Mouse (Mus musculus) MEL (cell line): Measurements from ENCODE around the gene Slc23a2. TPM values are rescaled to one million over a fixed set of nuclear protein-coding genes. Genes with fewer than 3 reads are reported as not detected.

ENCODE experiments used
- DNase-seq: peaks from one replicate; pipeline ENCODE4 v3.0.0; 2011; ENCODE audit warnings: low read depth, low spot score
- H3K27ac ChIP-seq: 2 replicates; pipeline ENCODE4 v1.5.1; 2012; ENCODE audit warnings: low read depth, mild to moderate bottlenecking, control low read depth, low read length, moderate library complexity; ENCODE audit not compliant: control insufficient read depth
- H3K27me3 ChIP-seq, 2 experiments: fragments of 150-350 bp in 1 of 2; sonication (generic) in 1 of 2; 2 replicates each; pipeline ENCODE4 v1.6.1; 2012; ENCODE audit warnings: low read length in 2 of 2, mild to moderate bottlenecking in 2 of 2, improper control_type of control experiment in 1 of 2, moderate library complexity in 1 of 2; ENCODE audit not compliant: insufficient read depth in 2 of 2, control insufficient read depth in 1 of 2
- H3K36me3 ChIP-seq, 2 experiments: 2 replicates each; pipeline ENCODE4 v1.6.1; 2012 to 2014; ENCODE audit warnings: low read length in 2 of 2, improper control_type of control experiment in 1 of 2, inconsistent platforms in 1 of 2, mild to moderate bottlenecking in 1 of 2; ENCODE audit not compliant: insufficient read depth in 2 of 2, control insufficient read depth in 1 of 2
- H3K4me1 ChIP-seq, 2 experiments: fragments of 150-350 bp in 1 of 2; sonication (generic) in 1 of 2; 2 replicates each; pipeline ENCODE4 v1.6.1; 2012; ENCODE audit warnings: low read length in 2 of 2, improper control_type of control experiment in 1 of 2, mild to moderate bottlenecking in 1 of 2; ENCODE audit not compliant: insufficient read depth in 2 of 2, control insufficient read depth in 1 of 2
- H3K4me3 ChIP-seq, 2 experiments: fragments of 150-350 bp in 1 of 2; sonication (generic) in 1 of 2; 2 replicates each; pipeline ENCODE4 v1.5.1; 2012; ENCODE audit warnings: low read depth in 2 of 2, low read length in 2 of 2, mild to moderate bottlenecking in 2 of 2, moderate library complexity in 2 of 2, control low read depth in 1 of 2, improper control_type of control experiment in 1 of 2; ENCODE audit not compliant: control insufficient read depth in 1 of 2, insufficient read depth in 1 of 2
- H3K79me2 ChIP-seq: 2 replicates; pipeline ENCODE4 v1.6.1; 2012; ENCODE audit warnings: mild to moderate bottlenecking, low read length, moderate library complexity; ENCODE audit not compliant: control insufficient read depth, poor library complexity, insufficient read depth
- H3K9ac ChIP-seq: 2 replicates; pipeline ENCODE4 v1.6.1; 2012; ENCODE audit warnings: low read depth, mild to moderate bottlenecking, control low read depth, low read length, moderate library complexity; ENCODE audit not compliant: control insufficient read depth, poor library complexity, severe bottlenecking
- H3K9me3 ChIP-seq: fragments of 150-350 bp; sonication (generic); replicated peaks from 2 replicates; pipeline ENCODE4 v1.6.1; 2012; ENCODE audit warnings: mild to moderate bottlenecking, low read length, improper control_type of control experiment, moderate library complexity; ENCODE audit not compliant: insufficient read depth
- BHLHE40 ChIP-seq: IDR thresholded peaks from 2 replicates; pipeline ENCODE4 v1.6.1; 2012; ENCODE audit warnings: low read depth, mild to moderate bottlenecking, inconsistent platforms, low read length, improper control_type of control experiment, borderline replicate concordance
- CHD1 ChIP-seq: IDR thresholded peaks from 2 replicates; pipeline ENCODE4 v1.6.1; 2012; ENCODE audit warnings: low read depth, mild to moderate bottlenecking, inconsistent platforms, low read length, improper control_type of control experiment
- CTCF ChIP-seq, 3 experiments: IDR thresholded peaks in 2 of 3; conservative IDR thresholded peaks in 1 of 3; 2 replicates each; pipeline ENCODE4 v1.5.1; 2011 to 2012; ENCODE audit warnings: low read length in 3 of 3, low read depth in 2 of 3, mild to moderate bottlenecking in 2 of 3, improper control_type of control experiment in 1 of 3, inconsistent platforms in 1 of 3, mixed read lengths in 1 of 3, moderate library complexity in 1 of 3; ENCODE audit not compliant: control insufficient read depth in 1 of 3, insufficient read depth in 1 of 3, poor library complexity in 1 of 3, severe bottlenecking in 1 of 3
- E2F4 ChIP-seq: IDR thresholded peaks from 2 replicates; pipeline ENCODE4 v1.6.1; 2011; ENCODE audit warnings: low read depth, low read length, improper control_type of control experiment, borderline replicate concordance
- ELF1 ChIP-seq: IDR thresholded peaks from 2 replicates; pipeline ENCODE4 v1.6.1; 2014; ENCODE audit warnings: low read depth, mild to moderate bottlenecking, inconsistent platforms, low read length, improper control_type of control experiment, moderate library complexity
- ETS1 ChIP-seq: IDR thresholded peaks from 2 replicates; pipeline ENCODE4 v1.6.1; 2012; ENCODE audit warnings: low read depth, mild to moderate bottlenecking, inconsistent platforms, low read length, improper control_type of control experiment, moderate library complexity
- GABPA ChIP-seq: IDR thresholded peaks from 2 replicates; pipeline ENCODE4 v1.6.1; 2012; ENCODE audit warnings: low read depth, mild to moderate bottlenecking, inconsistent platforms, low read length, improper control_type of control experiment, moderate library complexity
- KAT2A ChIP-seq: conservative IDR thresholded peaks from 2 replicates; pipeline ENCODE4 v1.6.1; 2012; ENCODE audit warnings: low read depth, low read length, improper control_type of control experiment, inconsistent platforms
- MAFK ChIP-seq: IDR thresholded peaks from 2 replicates; pipeline ENCODE4 v1.6.1; 2011; ENCODE audit warnings: low read depth, mild to moderate bottlenecking, low read length, improper control_type of control experiment, borderline replicate concordance
- MAZ ChIP-seq: IDR thresholded peaks from 2 replicates; pipeline ENCODE4 v1.6.1; 2012; ENCODE audit warnings: low read depth, mild to moderate bottlenecking, inconsistent platforms, low read length, improper control_type of control experiment
- MXI1 ChIP-seq: IDR thresholded peaks from 2 replicates; pipeline ENCODE4 v1.6.1; 2011; ENCODE audit warnings: mild to moderate bottlenecking, low read depth, low read length, improper control_type of control experiment
- MYC ChIP-seq: IDR thresholded peaks from 2 replicates; pipeline ENCODE4 v1.6.1; 2011; ENCODE audit warnings: low read depth, mild to moderate bottlenecking, low read length, improper control_type of control experiment, moderate library complexity
- NELFE ChIP-seq: IDR thresholded peaks from 2 replicates; pipeline ENCODE4 v1.6.1; 2011; ENCODE audit warnings: low read depth, low read length, improper control_type of control experiment
- NRF1 ChIP-seq: IDR thresholded peaks from 2 replicates; pipeline ENCODE4 v1.6.1; 2014; ENCODE audit warnings: low read depth, mild to moderate bottlenecking, inconsistent platforms, low read length, improper control_type of control experiment, moderate library complexity; ENCODE audit not compliant: poor library complexity, insufficient read depth, severe bottlenecking
- POLR2A ChIP-seq, 2 experiments: IDR thresholded peaks; 2 replicates each; pipeline ENCODE4 v1.6.1; 2011 to 2012; ENCODE audit warnings: low read length in 2 of 2, mild to moderate bottlenecking in 2 of 2, control low read depth in 1 of 2, improper control_type of control experiment in 1 of 2, low read depth in 1 of 2, moderate library complexity in 1 of 2; ENCODE audit not compliant: control insufficient read depth in 1 of 2, insufficient read depth in 1 of 2, poor library complexity in 1 of 2
- POLR2AphosphoS2 ChIP-seq: IDR thresholded peaks from 2 replicates; pipeline ENCODE4 v1.6.1; 2011; ENCODE audit warnings: low read length, improper control_type of control experiment
- POLR2AphosphoS5 ChIP-seq: IDR thresholded peaks from 2 replicates; pipeline ENCODE4 v1.6.1; 2012; ENCODE audit warnings: low read depth, borderline replicate concordance, mild to moderate bottlenecking, inconsistent platforms, low read length, moderate library complexity, mixed read lengths
- RAD21 ChIP-seq: IDR thresholded peaks from 2 replicates; pipeline ENCODE4 v1.6.1; 2011; ENCODE audit warnings: mild to moderate bottlenecking, low read depth, low read length, improper control_type of control experiment
- RCOR1 ChIP-seq: IDR thresholded peaks from 2 replicates; pipeline ENCODE4 v1.6.1; 2012; ENCODE audit warnings: low read depth, mild to moderate bottlenecking, inconsistent platforms, low read length, improper control_type of control experiment
- SMC3 ChIP-seq: IDR thresholded peaks from 2 replicates; pipeline ENCODE4 v1.6.1; 2011; ENCODE audit warnings: low read depth, low read length, improper control_type of control experiment
- USF1 ChIP-seq: IDR thresholded peaks from 2 replicates; pipeline ENCODE4 v1.6.1; 2014; ENCODE audit warnings: low read depth, mild to moderate bottlenecking, inconsistent platforms, low read length, improper control_type of control experiment, moderate library complexity
- USF2 ChIP-seq, 2 experiments: IDR thresholded peaks; 2 replicates each; pipeline ENCODE4 v1.6.1; 2011 to 2012; ENCODE audit warnings: improper control_type of control experiment in 2 of 2, low read length in 2 of 2, borderline replicate concordance in 1 of 2, inconsistent platforms in 1 of 2, low read depth in 1 of 2, mild to moderate bottlenecking in 1 of 2; ENCODE audit not compliant: insufficient read depth in 1 of 2
- ZC3H11A ChIP-seq: IDR thresholded peaks from 2 replicates; pipeline ENCODE4 v1.6.1; 2012; ENCODE audit warnings: low read depth, mild to moderate bottlenecking, inconsistent platforms, low read length, improper control_type of control experiment
- polyA plus RNA-seq, 2 experiments: library from polyadenylated mRNA; stranded (reverse) in 1 of 2; unstranded in 1 of 2; fragments of >175 nt in 1 of 2; fragments of >200 nt in 1 of 2; gene quantifications; 2 replicates each; pipeline versions ENCODE4 v1.2.1 to v1.2.4; 2012; ENCODE audit warnings: low replicate concordance in 2 of 2, low read depth in 1 of 2; ENCODE audit not compliant: insufficient read length in 2 of 2, insufficient read depth in 1 of 2, missing spikeins in 1 of 2
- total RNA-seq: library from RNA; depleted of rRNA; stranded (reverse); fragments of 300-350 nt; gene quantifications from 2 replicates; pipeline ENCODE4 v1.2.3, GENCODE M21; 2012

Slc23a2 gene
- total and polyA plus RNA-seq, 3 experiments: 7.9 to 10.3 TPM; not detected in 1

DNA sequence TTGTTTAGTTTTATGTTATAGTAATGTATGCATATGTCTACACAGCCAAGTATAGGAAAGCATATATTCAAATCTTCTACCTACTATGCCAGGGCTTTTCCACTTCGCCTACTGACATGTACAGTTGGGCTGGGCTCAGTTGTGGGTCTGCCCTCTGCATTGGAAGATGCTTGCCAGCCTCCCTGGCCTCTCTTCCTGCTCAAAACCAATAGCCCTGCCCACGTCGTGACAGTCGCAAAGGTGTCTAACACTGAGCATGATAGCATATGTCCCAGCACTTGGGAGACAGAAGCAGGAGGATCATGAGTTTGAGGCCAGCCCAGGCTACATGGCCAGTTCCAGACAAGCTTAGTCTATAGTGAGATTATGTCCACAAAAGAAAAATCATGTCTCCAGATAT lies 131.8 kb downstream of the Slc23a2 start:
- Histone ChIP-seq H3K79me2 (no peaks in the 10 kb centered on the region), H3K27me3 (no peaks in the 10 kb centered on the region), H3K9me3 (no peaks in the 10 kb centered on the region), H3K36me3 (no peaks in the 10 kb centered on the region), H3K4me3 (no peak overlapping the region), H3K9ac (no peak overlapping the region), H3K27ac (no peak overlapping the region), H3K4me1 (no peaks in the 10 kb centered on the region)
- DNase-seq: no peak
- TF ChIP-seq GABPA: no peak
- TF ChIP-seq POLR2AphosphoS5: no peak
- no peak for TF ChIP-seq POLR2A (IDR thresholded peaks at IDR 0.05; ENCODE audit: control insufficient read depth in 1 of 2, insufficient read depth in 1 of 2, low read depth in 1 of 2, low read length in 2 of 2, poor library complexity in 1 of 2)
- no peak for TF ChIP-seq MYC
- no peak for TF ChIP-seq KAT2A
- TF ChIP-seq E2F4: no peak
- TF ChIP-seq CHD1: no peak
- no peak for TF ChIP-seq ELF1
- no peak for TF ChIP-seq MXI1
- no peak for TF ChIP-seq USF1
- no peak for TF ChIP-seq MAFK
- no peak for TF ChIP-seq SMC3
- TF ChIP-seq RCOR1: no peak
- no peak for TF ChIP-seq CTCF (IDR thresholded peaks at IDR 0.05 in 2 of 3, conservative IDR thresholded peaks at IDR 0.05 in 1 of 3; ENCODE audit: control insufficient read depth in 1 of 3, insufficient read depth in 1 of 3, low read depth in 2 of 3, low read length in 3 of 3, poor library complexity in 1 of 3, severe bottlenecking in 1 of 3)
- TF ChIP-seq NELFE: no peak
- TF ChIP-seq MAZ: no peak

DNA sequence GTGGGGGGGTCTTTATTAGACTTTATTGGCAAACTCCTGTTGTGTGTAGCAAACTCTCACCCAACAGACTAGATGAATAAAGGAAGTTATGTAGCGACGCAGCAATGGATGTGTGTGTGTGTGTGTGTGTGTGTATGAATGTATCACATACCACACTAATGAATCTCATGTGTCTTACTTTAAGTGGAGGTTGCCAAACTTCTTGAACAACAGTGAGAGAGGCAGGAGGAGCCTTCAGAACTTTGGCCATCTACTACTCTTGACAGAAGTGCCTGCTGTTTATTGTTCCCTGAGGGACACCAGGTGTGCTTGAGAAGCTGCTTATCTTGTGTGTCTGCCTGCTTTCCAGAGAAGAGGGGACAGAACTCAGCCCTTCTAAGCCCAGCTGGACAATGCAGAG lies 134.1 kb downstream of the Slc23a2 start:
- no peak for DNase-seq
- no peak overlapping the region for H3K9ac ChIP-seq
- no peak overlapping the region for H3K27ac ChIP-seq
- H3K27me3 ChIP-seq: no peaks in the 10 kb centered on the region
- H3K79me2 ChIP-seq: no peaks in the 10 kb centered on the region
- H3K9me3 ChIP-seq: no peaks in the 10 kb centered on the region
- no peak overlapping the region for H3K4me3 ChIP-seq
- H3K4me1 ChIP-seq: no peaks in the 10 kb centered on the region
- no peaks in the 10 kb centered on the region for H3K36me3 ChIP-seq
- TF ChIP-seq POLR2AphosphoS2 (no peak), MYC (no peak), ZC3H11A (no peak), SMC3 (no peak), ELF1 (no peak), BHLHE40 (no peak), RAD21 (no peak), ETS1 (no peak), USF2 (IDR thresholded peaks at IDR 0.05; ENCODE audit: borderline replicate concordance in 1 of 2, insufficient read depth in 1 of 2, low read depth in 1 of 2, low read length in 2 of 2) (no peak), NRF1 (no peak)
